Mouse (Mus musculus) forebrain, embryonic 14.5 days (tissue): Measurements from ENCODE around the gene Klk1b3. TPM values are rescaled to one million over a fixed set of nuclear protein-coding genes. Genes with fewer than 3 reads are reported as not detected.
"Not testable (repeated sequence)": the region's sequence is repeated elsewhere in the genome, so short reads cannot be mapped to it uniquely, and the experiment has no call there.

Source experiments
- ATAC-seq: fragments of 200-750 bp; cut with Nextera tagmentation; 2 replicates; pipeline ENCODE4 v1.8.0; 2017; ENCODE audit warnings: mild to moderate bottlenecking, moderate library complexity
- DNase-seq: peaks from one replicate; pipeline ENCODE4 v3.0.0-alpha.2; 2015; ENCODE audit warnings: low spot score
- H3K27ac ChIP-seq: fragments of 300-500 bp; sonication (generic); 2 replicates; pipeline ENCODE4 v1.5.1; 2014; ENCODE audit warnings: low read depth, mild to moderate bottlenecking, control low read depth, low read length, moderate library complexity
- H3K27me3 ChIP-seq: fragments of 300-500 bp; sonication (generic); replicated peaks from 2 replicates; pipeline ENCODE4 v1.6.1; 2014; ENCODE audit warnings: low read length, control low read depth, mixed read lengths; ENCODE audit not compliant: control insufficient read depth, insufficient read depth
- H3K36me3 ChIP-seq: fragments of 300-500 bp; sonication (generic); 2 replicates; pipeline ENCODE4 v1.6.1; 2014; ENCODE audit warnings: low read length, control low read depth; ENCODE audit not compliant: control insufficient read depth, insufficient read depth
- H3K4me1 ChIP-seq: fragments of 300-500 bp; sonication (generic); 2 replicates; pipeline ENCODE4 v1.6.1; 2014; ENCODE audit warnings: antibody characterized with exemption, low read length, control low read depth; ENCODE audit not compliant: control insufficient read depth, insufficient read depth
- H3K4me2 ChIP-seq: fragments of 300-500 bp; sonication (generic); 2 replicates; pipeline ENCODE4 v1.6.1; 2014; ENCODE audit warnings: mild to moderate bottlenecking, control low read depth, low read length
- H3K4me3 ChIP-seq: fragments of 300-500 bp; sonication (generic); 2 replicates; pipeline ENCODE4 v1.5.1; 2014; ENCODE audit warnings: low read depth, low read length, control low read depth
- H3K9ac ChIP-seq: fragments of 300-500 bp; sonication (generic); 2 replicates; pipeline ENCODE4 v1.6.1; 2014; ENCODE audit warnings: mild to moderate bottlenecking, low read length, control low read depth, moderate library complexity
- H3K9me3 ChIP-seq: fragments of 300-500 bp; sonication (generic); replicated peaks from 2 replicates; pipeline ENCODE4 v1.6.1; 2016; ENCODE audit warnings: low read length, control low read depth, mixed read lengths; ENCODE audit not compliant: control insufficient read depth
- WGBS: fragments of 180-500 bp; shearing (Covaris S2); extraction: QIAGEN DNeasy Blood & Tissue Kit; methylation state at CpG from one replicate; pipeline ENCODE4 v1.1.7; 2014; 5-methylcytosine and 5-hydroxymethylcytosine counted together
- polyA plus RNA-seq: library from polyadenylated mRNA; unstranded; fragments of >200 nt; fragmentation: Nextera tagmentation; extraction: Ambion mirVana; gene quantifications from 2 replicates; pipeline ENCODE4 v1.2.1, GENCODE M21; 2014

Klk1b3 gene
- polyA plus RNA-seq = not detected in 2 replicates

- no peaks in the 10 kb centered on the region for H3K27me3 ChIP-seq
- no peak within 1 kb of the TSS for H3K9ac ChIP-seq
- H3K36me3 ChIP-seq = no peaks in the 10 kb centered on the region
- H3K4me2 ChIP-seq = no peak within 1 kb of the TSS
- H3K27ac ChIP-seq = no peak within 1 kb of the TSS
- no peak within 1 kb of the TSS for H3K4me3 ChIP-seq
- no peaks in the 10 kb centered on the region for H3K9me3 ChIP-seq
- no peak for DNase-seq
- no peaks in the 10 kb centered on the region for H3K4me1 ChIP-seq
- ATAC-seq = no peak
- WGBS = 69% methylated on average over 3 of the region's 3 CpGs
These were observed at the start of gene Klk1b3 for GRCm38 (mm10) chr7:44197891-44198290. TSS of gene Klk1b3 (plus strand) at chr7:44198191.

- 17% methylated on average over 9 of the region's 9 CpGs for WGBS
- no peak overlapping the region for H3K9ac ChIP-seq
- no peaks in the 10 kb centered on the region for H3K36me3 ChIP-seq
- H3K4me1 ChIP-seq = no peaks in the 10 kb centered on the region
- ATAC-seq (no peak), DNase-seq (peak; percentile 6)
- H3K4me3 ChIP-seq = no peak overlapping the region
- H3K27me3 ChIP-seq = no peaks in the 10 kb centered on the region
- no peak overlapping the region for H3K27ac ChIP-seq
- no peaks in the 10 kb centered on the region for H3K9me3 ChIP-seq
- H3K4me2 ChIP-seq = no peak overlapping the region
These were observed 18.5 kb upstream of the Klk1b3 start for GRCm38 (mm10) chr7:44179299-44180045.

GRCm38 (mm10) chr7:44186516-44186915 is 11.5 kb upstream of the Klk1b3 start:
- 69% methylated on average over 8 of the region's 8 CpGs for WGBS
- H3K4me2 ChIP-seq, H3K27me3 ChIP-seq, H3K9me3 ChIP-seq, H3K9ac ChIP-seq, H3K27ac ChIP-seq, DNase-seq, H3K36me3 ChIP-seq, H3K4me1 ChIP-seq, H3K4me3 ChIP-seq, ATAC-seq: not testable (repeated sequence)

GRCm38 (mm10) chr7:44187936-44188335 is 10.1 kb upstream of the Klk1b3 start, which contains the start of gene Klk1b24:
TSS of gene Klk1b24 (plus strand) at chr7:44188236.
- not testable (repeated sequence) for H3K4me2 ChIP-seq, H3K36me3 ChIP-seq, DNase-seq, H3K27me3 ChIP-seq, ATAC-seq, H3K27ac ChIP-seq, H3K4me3 ChIP-seq, H3K9me3 ChIP-seq, H3K4me1 ChIP-seq, H3K9ac ChIP-seq

- not testable (repeated sequence) for DNase-seq, H3K9ac ChIP-seq, H3K4me3 ChIP-seq, H3K27me3 ChIP-seq, H3K4me2 ChIP-seq, H3K4me1 ChIP-seq, ATAC-seq, H3K9me3 ChIP-seq, H3K36me3 ChIP-seq, H3K27ac ChIP-seq
- 83% methylated on average over 1 of the region's 1 CpGs for WGBS
These were observed 4.5 kb upstream of the Klk1b3 start for GRCm38 (mm10) chr7:44193466-44193865.

- not testable (repeated sequence) for H3K27me3 ChIP-seq, H3K4me3 ChIP-seq, H3K36me3 ChIP-seq, H3K27ac ChIP-seq, H3K9me3 ChIP-seq, H3K9ac ChIP-seq, H3K4me1 ChIP-seq, ATAC-seq, DNase-seq, H3K4me2 ChIP-seq
- WGBS = 62% methylated on average over 3 of the region's 3 CpGs
These were observed 9.1 kb downstream of the Klk1b3 start, which contains the start of gene Klk1b4 for GRCm38 (mm10) chr7:44207135-44207534. TSS of gene Klk1b4 (plus strand) at chr7:44207435.

- 88% methylated on average over 3 of the region's 3 CpGs for WGBS
- no peak overlapping the region for H3K27ac ChIP-seq
- no peaks in the 10 kb centered on the region for H3K9me3 ChIP-seq
- no peak overlapping the region for H3K4me3 ChIP-seq
- H3K4me2 ChIP-seq = no peak overlapping the region
- no peaks in the 10 kb centered on the region for H3K36me3 ChIP-seq
- H3K27me3 ChIP-seq = no peaks in the 10 kb centered on the region
- no peak for ATAC-seq
- no peaks in the 10 kb centered on the region for H3K4me1 ChIP-seq
- H3K9ac ChIP-seq = no peak overlapping the region
- no peak for DNase-seq
These were observed 10.3 kb downstream of the Klk1b3 start for GRCm38 (mm10) chr7:44208307-44208706.

- Histone ChIP-seq H3K27me3 (no peaks in the 10 kb centered on the region), H3K9ac (no peak within 1 kb of the TSS), H3K4me3 (no peak within 1 kb of the TSS), H3K27ac (no peak within 1 kb of the TSS), H3K9me3 (no peaks in the 10 kb centered on the region), H3K4me2 (no peak within 1 kb of the TSS), H3K4me1 (no peaks in the 10 kb centered on the region), H3K36me3 (no peaks in the 10 kb centered on the region)
- ATAC-seq = no peak
- WGBS = 90% methylated on average over 1 of the region's 1 CpGs
- no peak for DNase-seq
These were observed 17.7 kb downstream of the Klk1b3 start, which contains the start of gene Klk1b5 for GRCm38 (mm10) chr7:44215645-44216044. TSS of gene Klk1b5 (plus strand) at chr7:44215945.

GRCm38 (mm10) chr7:44221601-44222000 is 23.6 kb downstream of the Klk1b3 start:
- not testable (repeated sequence) for ATAC-seq, DNase-seq, H3K4me3 ChIP-seq, H3K4me1 ChIP-seq, H3K9me3 ChIP-seq, H3K27ac ChIP-seq, H3K27me3 ChIP-seq, H3K4me2 ChIP-seq, H3K9ac ChIP-seq, H3K36me3 ChIP-seq
- WGBS = 73% methylated on average over 8 of the region's 10 CpGs
